Mouse (Mus musculus): Measurements from ENCODE around the gene Cks1b. TPM values are rescaled to one million over a fixed set of nuclear protein-coding genes. Genes with fewer than 3 reads are reported as not detected.
"Not testable (repeated sequence)": the region's sequence is repeated elsewhere in the genome, so short reads cannot be mapped to it uniquely, and the experiment has no call there.

Gene Cks1b
- polyA plus RNA-seq, 1 experiment from 2014 or later, result 589 TPM

GRCm38 (mm10) chr3:89437269-89437668 is 19.1 kb upstream of the Cks1b start:
- Histone ChIP-seq H3K36me3 (peaks cover 46% of the 10 kb centered on the region), H3K4me3 (peak overlapping the region; percentile 71), H3K27me3 (ENCODE audit: insufficient read depth, poor library complexity, severe bottlenecking) (no peaks in the 10 kb centered on the region), H3K9me3 (no peaks in the 10 kb centered on the region), H3K27ac (peak overlapping the region; percentile 92), H3K4me1 (peaks cover 38% of the 10 kb centered on the region)
- WGBS, result 36% methylated on average over 5 of the region's 5 CpGs
- DNase-seq (ENCODE audit: low spot score), result no peak

- WGBS, result 4% methylated on average over 16 of the region's 16 CpGs
- no peaks in the 10 kb centered on the region for H3K9me3 ChIP-seq
- peak; percentile 96 for DNase-seq (ENCODE audit: low spot score)
- H3K4me3 ChIP-seq, result peak within 1 kb of the TSS; percentile 71
- H3K36me3 ChIP-seq, result peaks cover 49% of the 10 kb centered on the region
- peaks cover 41% of the 10 kb centered on the region for H3K4me1 ChIP-seq
- peak within 1 kb of the TSS; percentile 92 for H3K27ac ChIP-seq
- no peaks in the 10 kb centered on the region for H3K27me3 ChIP-seq (ENCODE audit: insufficient read depth, poor library complexity, severe bottlenecking)
These were observed 18.3 kb upstream of the Cks1b start, which contains the start of gene Pbxip1 for GRCm38 (mm10) chr3:89436176-89437113. Gene Pbxip1, plus strand, starts transcription at chr3:89436706.

- H3K27me3 ChIP-seq (ENCODE audit: insufficient read depth, poor library complexity, severe bottlenecking), result no peaks in the 10 kb centered on the region
- H3K36me3 ChIP-seq, result peaks cover 36% of the 10 kb centered on the region
- WGBS, result 82% methylated on average over 7 of the region's 7 CpGs
These were observed 16.9 kb upstream of the Cks1b start for GRCm38 (mm10) chr3:89435041-89435440.

GRCm38 (mm10) chr3:89434532-89434931 is 16.3 kb upstream of the Cks1b start:
- Histone ChIP-seq H3K4me1 (peaks cover 48% of the 10 kb centered on the region), H3K27me3 (ENCODE audit: insufficient read depth, poor library complexity, severe bottlenecking) (no peaks in the 10 kb centered on the region)
- WGBS, result 80% methylated on average over 11 of the region's 11 CpGs

More at GRCm38 (mm10) chr3:89435041-89435440, 16.9 kb upstream of the Cks1b start:
- no peak for DNase-seq (ENCODE audit: low spot score)
- H3K9me3 ChIP-seq, result no peaks in the 10 kb centered on the region
- no peak overlapping the region for H3K27ac ChIP-seq
- peaks cover 48% of the 10 kb centered on the region for H3K4me1 ChIP-seq
- no peak overlapping the region for H3K4me3 ChIP-seq

GRCm38 (mm10) chr3:89432606-89433005 is 14.4 kb upstream of the Cks1b start:
- DNase-seq (ENCODE audit: low spot score), result no peak
- Histone ChIP-seq H3K36me3 (peaks cover 43% of the 10 kb centered on the region), H3K27me3 (ENCODE audit: insufficient read depth, poor library complexity, severe bottlenecking) (no peaks in the 10 kb centered on the region), H3K4me3 (no peak overlapping the region), H3K9me3 (no peaks in the 10 kb centered on the region), H3K27ac (no peak overlapping the region), H3K4me1 (peaks cover 41% of the 10 kb centered on the region)
- WGBS, result 83% methylated on average over 8 of the region's 8 CpGs

More at GRCm38 (mm10) chr3:89434532-89434931, 16.3 kb upstream of the Cks1b start:
- H3K27ac ChIP-seq, result no peak overlapping the region
- H3K4me3 ChIP-seq, result no peak overlapping the region
- peaks cover 31% of the 10 kb centered on the region for H3K36me3 ChIP-seq
- no peak for DNase-seq (ENCODE audit: low spot score)
- H3K9me3 ChIP-seq, result no peaks in the 10 kb centered on the region

GRCm38 (mm10) chr3:89430171-89431159 is 12.3 kb upstream of the Cks1b start, which contains the start of gene Pygo2:
Gene Pygo2, plus strand, starts transcription at chr3:89430214.
- Histone ChIP-seq H3K4me1 (peaks cover 27% of the 10 kb centered on the region), H3K9me3 (no peaks in the 10 kb centered on the region), H3K27ac (peak within 1 kb of the TSS; percentile 94), H3K4me3 (peak within 1 kb of the TSS; percentile 91), H3K27me3 (ENCODE audit: insufficient read depth, poor library complexity, severe bottlenecking) (no peaks in the 10 kb centered on the region), H3K36me3 (peaks cover 63% of the 10 kb centered on the region)
- peak; percentile 98 for DNase-seq (ENCODE audit: low spot score)
- WGBS, result 3% methylated on average over 68 of the region's 68 CpGs

- H3K9me3 ChIP-seq; H3K27ac ChIP-seq; H3K4me3 ChIP-seq; DNase-seq (ENCODE audit: low spot score); H3K27me3 ChIP-seq (ENCODE audit: insufficient read depth, poor library complexity, severe bottlenecking): not testable (repeated sequence)
- WGBS, result 87% methylated on average over 7 of the region's 7 CpGs
- Histone ChIP-seq H3K36me3 (peaks cover 68% of the 10 kb centered on the region), H3K4me1 (peaks cover 31% of the 10 kb centered on the region)
These were observed 10.8 kb upstream of the Cks1b start for GRCm38 (mm10) chr3:89429021-89429420.

GRCm38 (mm10) chr3:89425876-89426275 is 7.7 kb upstream of the Cks1b start:
- WGBS, result 80% methylated on average over 4 of the region's 4 CpGs
- no peaks in the 10 kb centered on the region for H3K27me3 ChIP-seq (ENCODE audit: insufficient read depth, poor library complexity, severe bottlenecking)
- DNase-seq (ENCODE audit: low spot score), result no peak
- no peaks in the 10 kb centered on the region for H3K9me3 ChIP-seq
- 0 out of 2 replicates have a peak overlapping the region, but pooled peaks have one; percentile 2 for H3K27ac ChIP-seq
- H3K36me3 ChIP-seq, result peaks cover 59% of the 10 kb centered on the region
- H3K4me1 ChIP-seq, result peaks cover 42% of the 10 kb centered on the region
- no peak overlapping the region for H3K4me3 ChIP-seq

- DNase-seq (ENCODE audit: low spot score), result no peak
- Histone ChIP-seq H3K27me3 (ENCODE audit: insufficient read depth, poor library complexity, severe bottlenecking) (no peaks in the 10 kb centered on the region), H3K4me3 (no peak overlapping the region), H3K27ac (no peak overlapping the region), H3K36me3 (peaks cover 59% of the 10 kb centered on the region), H3K4me1 (peaks cover 46% of the 10 kb centered on the region), H3K9me3 (no peaks in the 10 kb centered on the region)
- 86% methylated on average over 5 of the region's 5 CpGs for WGBS
These were observed 7.0 kb upstream of the Cks1b start for GRCm38 (mm10) chr3:89425141-89425525.

- peaks cover 52% of the 10 kb centered on the region for H3K4me1 ChIP-seq
- no peaks in the 10 kb centered on the region for H3K9me3 ChIP-seq
- DNase-seq (ENCODE audit: low spot score), result no peak
- 83% methylated on average over 5 of the region's 5 CpGs for WGBS
- H3K27me3 ChIP-seq (ENCODE audit: insufficient read depth, poor library complexity, severe bottlenecking), result no peaks in the 10 kb centered on the region
- H3K36me3 ChIP-seq, result peaks cover 59% of the 10 kb centered on the region
- H3K27ac ChIP-seq, result no peak overlapping the region
- no peak overlapping the region for H3K4me3 ChIP-seq
These were observed 6.4 kb upstream of the Cks1b start for GRCm38 (mm10) chr3:89424416-89425140.

GRCm38 (mm10) chr3:89422556-89423205 is 4.5 kb upstream of the Cks1b start:
- Histone ChIP-seq H3K4me3 (peak overlapping the region; percentile 64), H3K9me3 (no peaks in the 10 kb centered on the region), H3K36me3 (peaks cover 47% of the 10 kb centered on the region), H3K4me1 (peaks cover 55% of the 10 kb centered on the region), H3K27ac (peak overlapping the region; percentile 87; the same call in 1 of the 2 replicates), H3K27me3 (ENCODE audit: insufficient read depth, poor library complexity, severe bottlenecking) (no peaks in the 10 kb centered on the region)
- DNase-seq (ENCODE audit: low spot score), result no peak
- 66% methylated on average over 6 of the region's 6 CpGs for WGBS
